8 mouse cellular contexts compared by ENCODE assay signal in the genomic region with DNA sequence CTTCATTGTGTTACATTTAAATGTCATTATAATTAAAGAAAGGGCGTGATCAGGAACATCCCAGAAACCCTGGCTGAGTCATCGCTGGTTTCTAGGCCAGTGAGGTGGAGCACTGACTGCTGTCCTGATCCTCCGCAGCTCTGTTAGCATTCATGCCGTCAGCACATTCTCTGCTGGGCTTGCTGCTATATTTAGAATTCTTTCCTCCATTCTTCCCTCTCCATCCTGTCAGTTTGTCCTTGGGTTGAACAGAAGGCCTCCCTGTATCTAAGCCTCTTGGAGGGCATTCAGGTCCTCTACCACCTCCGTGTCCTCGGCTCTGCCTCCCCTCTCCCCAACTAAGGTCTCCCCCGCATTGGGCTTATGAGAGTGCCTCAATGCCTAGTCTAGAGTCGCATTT. TPM values are rescaled to one million over a fixed set of nuclear protein-coding genes. Genes with fewer than 3 reads are reported as not detected.
A peak's percentile ranks its signal among the peaks of the same experiment; 100 is the strongest.
DNase-seq lines count a peak whose midpoint lies in the region; ATAC-seq and TF ChIP-seq lines count a peak whose summit lies in the region.

No protein-coding gene starts in this region.

- no peak overlapping the region for H3K4me3 ChIP-seq in kidney, embryonic 15.5 days (replicated peaks)
- H3K4me3 ChIP-seq in E14TG2a.4 (replicated peaks; ENCODE audit: low read length): peak overlapping the region; percentile 49
- no peak overlapping the region for H3K4me3 ChIP-seq in bone marrow macrophage, adult 2 months (ENCODE audit: insufficient read depth, low read length)
- H3K4me3 ChIP-seq in intestine, embryonic 15.5 days (replicated peaks): no peak overlapping the region

- H3K4me2 ChIP-seq in kidney, embryonic 15.5 days: no peak overlapping the region
- no peak overlapping the region for H3K4me2 ChIP-seq in intestine, embryonic 15.5 days (replicated peaks)

- no peak for TF ChIP-seq CTCF in E14TG2a.4 (conservative IDR thresholded peaks at IDR 0.05; ENCODE audit: low read length)
- no peak for TF ChIP-seq CTCF in bone marrow macrophage, adult 2 months (IDR thresholded peaks at IDR 0.05; ENCODE audit: low read depth, low read length)

- peak overlapping the region; percentile 15; the same call in 1 of the 2 replicates for H3K27ac ChIP-seq in kidney, embryonic 15.5 days
- H3K27ac ChIP-seq in bone marrow macrophage, adult 2 months (ENCODE audit: insufficient read depth, low read depth, low read length): peak overlapping the region; percentile 55
- peak overlapping the region; percentile 49; the same call in 1 of the 2 replicates for H3K27ac ChIP-seq in intestine, embryonic 15.5 days

- no peak for TF ChIP-seq POLR2A in bone marrow macrophage, adult 2 months (IDR thresholded peaks at IDR 0.05; ENCODE audit: borderline replicate concordance, low read depth, low read length)

- H3K9me3 ChIP-seq in kidney, embryonic 15.5 days (replicated peaks): no peaks in the 10 kb centered on the region
- no peaks in the 10 kb centered on the region for H3K9me3 ChIP-seq in E14TG2a.4 (ENCODE audit: low read length)
- no peaks in the 10 kb centered on the region for H3K9me3 ChIP-seq in intestine, embryonic 15.5 days

- H3K27me3 ChIP-seq in kidney, embryonic 15.5 days: no peaks in the 10 kb centered on the region
- H3K27me3 ChIP-seq in E14TG2a.4 (ENCODE audit: insufficient read depth, low read length): no peaks in the 10 kb centered on the region
- H3K27me3 ChIP-seq in intestine, embryonic 15.5 days (replicated peaks): no peaks in the 10 kb centered on the region

- no peak for ATAC-seq in kidney, embryonic 15.5 days (replicated peaks; ENCODE audit: low FRiP score)
- no peak for ATAC-seq in intestine, embryonic 15.5 days
- no peak for ATAC-seq in megakaryocyte, adult 5-6 weeks (ENCODE audit: poor library complexity, severe bottlenecking)

- H3K4me1 ChIP-seq in kidney, embryonic 15.5 days: peaks cover 30% of the 10 kb centered on the region
- H3K4me1 ChIP-seq in E14TG2a.4 (replicated peaks; ENCODE audit: low read depth, low read length): peaks cover 66% of the 10 kb centered on the region
- H3K4me1 ChIP-seq in bone marrow macrophage, adult 2 months (ENCODE audit: control insufficient read depth, insufficient read depth, low read length): peaks cover 40% of the 10 kb centered on the region
- H3K4me1 ChIP-seq in intestine, embryonic 15.5 days (replicated peaks): peaks cover 18% of the 10 kb centered on the region

- no peak for DNase-seq in kidney, adult 11 months
- DNase-seq in T-cell, adult 2 months (ENCODE audit: low spot score): no peak
- DNase-seq in layer of hippocampus, adult 11-12 months (ENCODE audit: low spot score): no peak

- H3K9ac ChIP-seq in kidney, embryonic 15.5 days: no peak overlapping the region
- no peak overlapping the region for H3K9ac ChIP-seq in intestine, embryonic 15.5 days

- peaks cover 20% of the 10 kb centered on the region for H3K36me3 ChIP-seq in kidney, embryonic 15.5 days
- H3K36me3 ChIP-seq in E14TG2a.4 (ENCODE audit: insufficient read depth, low read length): peaks cover 48% of the 10 kb centered on the region
- H3K36me3 ChIP-seq in intestine, embryonic 15.5 days: no peaks in the 10 kb centered on the region

- 66% methylated on average over 8 of the region's 8 CpGs for WGBS in kidney, embryonic 15.5 days
- 55% methylated on average over 8 of the region's 8 CpGs for WGBS in intestine, embryonic 15.5 days

RNA-seq across cellular contexts. Expression of a gene that starts 6.2 kb away (rescaled TPM):
- polyA plus RNA-seq in kidney, embryonic 15.5 days (2015; fragmentation: Nextera tagmentation; extraction: Ambion mirVana): 16.7 and 17.8 TPM in 2 replicates
- 4.0 and 4.4 TPM in 2 replicates for polyA plus RNA-seq in bone marrow macrophage, adult 2 months (2012; ENCODE audit: insufficient read depth, insufficient read length, missing spikeins)
- polyA plus RNA-seq in intestine, embryonic 15.5 days (2015; fragmentation: Nextera tagmentation; extraction: Ambion mirVana): 16.0 and 18.0 TPM in 2 replicates
- total RNA-seq in megakaryocyte, adult 5-6 weeks (2015): 3.7 and 3.9 TPM in 2 replicates
- 12.6 and 17.0 TPM in 2 replicates for total RNA-seq in megakaryocyte, adult 5-6 weeks (2017)

RNA-seq across cellular contexts. Expression of a gene that starts 18.2 kb away (rescaled TPM):
- 112 and 115 TPM in 2 replicates for polyA plus RNA-seq in kidney, embryonic 15.5 days (2015; fragmentation: Nextera tagmentation; extraction: Ambion mirVana)
- 58.9 and 59.7 TPM in 2 replicates for polyA plus RNA-seq in bone marrow macrophage, adult 2 months (2012; ENCODE audit: insufficient read depth, insufficient read length, missing spikeins)
- 88.3 and 96.4 TPM in 2 replicates for polyA plus RNA-seq in intestine, embryonic 15.5 days (2015; fragmentation: Nextera tagmentation; extraction: Ambion mirVana)
- total RNA-seq in megakaryocyte, adult 5-6 weeks (2015): 40.4 and 48.1 TPM in 2 replicates
- 33.6 and 38.3 TPM in 2 replicates for total RNA-seq in megakaryocyte, adult 5-6 weeks (2017)

RNA-seq across cellular contexts. Expression of a gene that starts 20.5 kb away (rescaled TPM):
- polyA plus RNA-seq in kidney, embryonic 15.5 days (2015; fragmentation: Nextera tagmentation; extraction: Ambion mirVana): 3.2 and 3.5 TPM in 2 replicates
- polyA plus RNA-seq in bone marrow macrophage, adult 2 months (2012; ENCODE audit: insufficient read depth, insufficient read length, missing spikeins): 37.0 and 41.9 TPM in 2 replicates
- polyA plus RNA-seq in intestine, embryonic 15.5 days (2015; fragmentation: Nextera tagmentation; extraction: Ambion mirVana): 11.5 TPM in 2 replicates
- total RNA-seq in megakaryocyte, adult 5-6 weeks (2015): 10.7 and 11.7 TPM in 2 replicates
- total RNA-seq in megakaryocyte, adult 5-6 weeks (2017): 17.0 and 17.6 TPM in 2 replicates

RNA-seq across cellular contexts. Expression of a gene that starts 35.0 kb away (rescaled TPM):
- 10.2 and 11.6 TPM in 2 replicates for polyA plus RNA-seq in kidney, embryonic 15.5 days (2015; fragmentation: Nextera tagmentation; extraction: Ambion mirVana)
- 28.4 and 33.3 TPM in 2 replicates for polyA plus RNA-seq in bone marrow macrophage, adult 2 months (2012; ENCODE audit: insufficient read depth, insufficient read length, missing spikeins)
- polyA plus RNA-seq in intestine, embryonic 15.5 days (2015; fragmentation: Nextera tagmentation; extraction: Ambion mirVana): 15.3 and 25.1 TPM in 2 replicates
- 24.9 and 25.4 TPM in 2 replicates for total RNA-seq in megakaryocyte, adult 5-6 weeks (2015)
- total RNA-seq in megakaryocyte, adult 5-6 weeks (2017): 6.3 and 8.2 TPM in 2 replicates

RNA-seq across cellular contexts. Expression of a gene that starts 48.9 kb away (rescaled TPM):
- polyA plus RNA-seq in kidney, embryonic 15.5 days (2015; fragmentation: Nextera tagmentation; extraction: Ambion mirVana): 1,708 and 1,728 TPM in 2 replicates
- polyA plus RNA-seq in bone marrow macrophage, adult 2 months (2012; ENCODE audit: insufficient read depth, insufficient read length, missing spikeins): 314 and 367 TPM in 2 replicates
- 1,243 and 1,415 TPM in 2 replicates for polyA plus RNA-seq in intestine, embryonic 15.5 days (2015; fragmentation: Nextera tagmentation; extraction: Ambion mirVana)
- 563 and 570 TPM in 2 replicates for total RNA-seq in megakaryocyte, adult 5-6 weeks (2015)
- 790 and 821 TPM in 2 replicates for total RNA-seq in megakaryocyte, adult 5-6 weeks (2017)
